Mouse (Mus musculus): Measurements from ENCODE around the gene C1ql4.
"Not testable (repeated sequence)": the region's sequence is repeated elsewhere in the genome, so short reads cannot be mapped to it uniquely, and the experiment has no call there.

Gene C1ql4

GRCm38 (mm10) chr15:99074600-99075333 is 12.8 kb downstream of the C1ql4 start:
- peak; percentile 96 for DNase-seq (ENCODE audit: low read depth, low spot score)

GRCm38 (mm10) chr15:99074019-99074599 is 13.5 kb downstream of the C1ql4 start, which contains the start of gene Troap:
Troap (plus strand) TSS chr15:99074575.
- DNase-seq (ENCODE audit: low read depth, low spot score), result no peak

- DNase-seq (ENCODE audit: low read depth, low spot score), result no peak
Measured at GRCm38 (mm10) chr15:99071988-99072387, 15.6 kb downstream of the C1ql4 start.

GRCm38 (mm10) chr15:99065557-99066165 is 22.0 kb downstream of the C1ql4 start:
- DNase-seq (ENCODE audit: low read depth, low spot score), result no peak

GRCm38 (mm10) chr15:99056332-99056731 is 31.3 kb downstream of the C1ql4 start:
- DNase-seq (ENCODE audit: low read depth, low spot score), result peak; percentile 89

- peak; percentile 71 for DNase-seq (ENCODE audit: low read depth, low spot score)
Measured at GRCm38 (mm10) chr15:99055511-99055961, 32.1 kb downstream of the C1ql4 start.

- DNase-seq (ENCODE audit: low read depth, low spot score), result no peak
Measured at GRCm38 (mm10) chr15:99055040-99055439, 32.6 kb downstream of the C1ql4 start, which contains the start of gene Prph. Prph (plus strand) TSS chr15:99055174.

GRCm38 (mm10) chr15:99053373-99053772 is 34.2 kb downstream of the C1ql4 start:
- peak; percentile 77 for DNase-seq (ENCODE audit: low read depth, low spot score)

- peak; percentile 84 for DNase-seq (ENCODE audit: low read depth, low spot score)
Measured at GRCm38 (mm10) chr15:99049473-99050253, 38.0 kb downstream of the C1ql4 start.

GRCm38 (mm10) chr15:99045734-99046133 is 41.9 kb downstream of the C1ql4 start:
- DNase-seq (ENCODE audit: low read depth, low spot score), result not testable (repeated sequence)

- peak; percentile 80 for DNase-seq (ENCODE audit: low read depth, low spot score)
Measured at GRCm38 (mm10) chr15:99044854-99045253, 42.8 kb downstream of the C1ql4 start.

GRCm38 (mm10) chr15:99042334-99042733 is 45.3 kb downstream of the C1ql4 start:
- DNase-seq (ENCODE audit: low read depth, low spot score), result no peak

GRCm38 (mm10) chr15:99040920-99041856 is 46.4 kb downstream of the C1ql4 start:
- DNase-seq (ENCODE audit: low read depth, low spot score), result no peak

- DNase-seq (ENCODE audit: low read depth, low spot score), result peak; percentile 75
Measured at GRCm38 (mm10) chr15:99039996-99040919, 47.4 kb downstream of the C1ql4 start.

GRCm38 (mm10) chr15:99039306-99039705 is 48.3 kb downstream of the C1ql4 start:
- no peak for DNase-seq (ENCODE audit: low read depth, low spot score)

GRCm38 (mm10) chr15:99038797-99039196 is 48.8 kb downstream of the C1ql4 start:
- DNase-seq (ENCODE audit: low read depth, low spot score), result no peak

- DNase-seq (ENCODE audit: low read depth, low spot score), result no peak
Measured at GRCm38 (mm10) chr15:99038025-99038424, 49.6 kb downstream of the C1ql4 start.

- DNase-seq (ENCODE audit: low read depth, low spot score), result no peak
Measured at GRCm38 (mm10) chr15:99036249-99036905, 51.2 kb downstream of the C1ql4 start.

- no peak for DNase-seq (ENCODE audit: low read depth, low spot score)
Measured at GRCm38 (mm10) chr15:99035431-99035830, 52.2 kb downstream of the C1ql4 start.
